Mouse (Mus musculus) heart, postnatal 36 days (tissue): Measurements from ENCODE around the gene Zc4h2. TPM values are rescaled to one million over a fixed set of nuclear protein-coding genes. Genes with fewer than 3 reads are reported as not detected.

Source experiments
- DNase-seq, 2 experiments: peaks; one replicate each; pipeline ENCODE4 v3.0.0; 2021 to 2022
- intact Hi-C: fragments of 180-260 bp; cut with DNase I; formaldehyde crosslinking; loops from one replicate; pipeline ENCODE4 v1.15.1; 2025
- total RNA-seq, 2 experiments: library from RNA; stranded (reverse); gene quantifications; 2 replicates each; pipeline ENCODE4 v1.2.3; 2021

Gene Zc4h2
- 1 to 10 TPM; 1.2 to 1.3 TPM for total RNA-seq

DNA sequence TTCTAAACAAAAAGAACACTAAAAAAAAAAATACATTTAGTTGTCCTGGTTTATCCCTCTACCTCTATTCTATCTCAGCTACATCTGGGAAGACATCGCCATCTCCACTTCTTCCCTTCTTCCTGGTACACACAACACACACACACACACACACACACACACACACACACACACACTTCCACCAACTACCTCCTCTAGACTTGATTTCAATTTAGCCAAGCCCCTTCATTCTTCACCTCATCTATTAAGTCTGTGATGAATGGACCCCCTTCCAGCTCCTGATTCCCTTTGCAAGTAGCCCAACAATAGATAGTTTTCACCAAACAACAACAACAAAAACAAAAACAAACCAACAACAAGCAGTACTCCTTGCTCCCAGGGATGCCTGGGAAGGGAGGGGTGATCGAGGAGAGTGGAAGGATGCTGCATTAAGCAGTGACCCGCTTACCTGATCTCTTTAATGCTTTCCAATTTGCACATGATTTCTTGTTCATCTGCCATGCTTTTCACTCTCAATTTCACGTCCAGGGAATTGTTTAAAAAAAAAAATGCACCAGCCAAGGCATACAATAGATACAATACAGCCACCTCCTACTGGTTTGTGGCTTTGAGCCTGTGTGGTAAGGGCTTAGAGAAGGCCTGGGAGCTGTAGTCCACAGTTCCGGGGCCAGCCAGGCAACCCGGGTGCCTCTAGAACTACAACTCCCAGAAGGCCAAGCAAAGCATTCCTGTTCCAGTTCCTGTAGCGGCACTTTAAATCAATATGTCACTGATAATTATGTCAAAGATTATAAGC lies at the start of gene Zc4h2:
TSS of gene Zc4h2 (minus strand) at position 706 of the 796 bp plus-strand sequence.
- peak; percentile 53 to 62 for DNase-seq
- intact Hi-C loops: loop anchor here (5.0 to 10.0 kb wide), 2 partner anchors 216 to 1123 kb away; partner anchors contain the start of gene Amer1

DNA sequence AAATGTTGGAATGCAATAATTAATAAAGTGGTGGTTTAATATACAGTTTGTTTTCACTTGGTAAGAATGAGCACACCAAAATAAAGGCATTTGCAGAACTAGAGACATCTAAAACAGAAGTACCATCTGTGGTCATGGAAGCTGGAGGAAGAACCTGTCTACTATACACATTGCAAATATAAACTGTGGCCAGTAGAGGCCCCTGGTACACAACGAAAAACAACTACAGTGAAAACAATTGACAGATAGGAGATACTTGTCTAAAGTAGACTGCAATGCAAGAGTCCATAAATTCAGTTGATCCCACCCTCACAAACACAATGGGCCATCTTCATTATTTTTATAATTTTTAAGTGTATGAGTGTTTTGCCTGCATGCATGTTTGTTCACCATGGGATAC lies 28.8 kb upstream of the Zc4h2 start:
- DNase-seq: no peak
- intact Hi-C loops: no loop called here

- intact Hi-C loops: no loop called here
- no peak for DNase-seq
Measured at GRCm38 (mm10) chrX:95682206-95682605, 23.9 kb upstream of the Zc4h2 start.

GRCm38 (mm10) chrX:95658600-95659084 lies 333 bp upstream of the Zc4h2 start:
- intact Hi-C loops: loop anchor here (5.0 to 10.0 kb wide), 2 partner anchors 216 to 1124 kb away; partner anchors contain the start of gene Amer1
- peak in 1 of 2 experiments; percentile 3 for DNase-seq

GRCm38 (mm10) chrX:95600609-95601008 lies 57.7 kb downstream of the Zc4h2 start:
- intact Hi-C loops: no loop called here
- no peak for DNase-seq

Other genes with a start within 250 kb of the Zc4h2 start
- gene Amer1, start 213.6 kb downstream of the Zc4h2 start, total RNA-seq: 1 to 10 TPM; 4.6 to 6.5 TPM
- gene Asb12, start 100.5 kb downstream of the Zc4h2 start, total RNA-seq: 10 to 100 TPM; 16.3 to 16.9 TPM
- not detected for gene Pfn5, start 100.4 kb downstream of the Zc4h2 start, total RNA-seq
- gene Zc3h12b, start 53.2 kb upstream of the Zc4h2 start, total RNA-seq: under 1 TPM; 0.46 to 0.69 TPM